Mouse (Mus musculus): ENCODE results near the gene Pip4k2c. TPM values are rescaled to one million over a fixed set of nuclear protein-coding genes. Genes with fewer than 3 reads are reported as not detected.
A peak's percentile ranks its signal among the peaks of the same experiment; 100 is the strongest.

Gene Pip4k2c
- polyA plus RNA-seq, 1 experiment from 2014 or later: 17.3 TPM

- ATAC-seq: no peak
These were observed 24.9 kb downstream of the Pip4k2c start for GRCm38 (mm10) chr10:127186451-127186850.

GRCm38 (mm10) chr10:127185506-127185905 lies 25.9 kb downstream of the Pip4k2c start:
- Histone ChIP-seq H3K9me3 (no peaks in the 10 kb centered on the region), H3K27ac (no peak overlapping the region), H3K27me3 (peaks cover 19% of the 10 kb centered on the region), H3K9ac (replicated peaks) (no peak overlapping the region), H3K4me3 (replicated peaks) (no peak overlapping the region), H3K36me3 (peaks cover 8% of the 10 kb centered on the region; the same call in 1 of the 2 replicates), H3K4me2 (replicated peaks) (no peak overlapping the region), H3K4me1 (replicated peaks) (peaks cover 49% of the 10 kb centered on the region)
- ATAC-seq: no peak
- WGBS: 83% methylated on average over 15 of the region's 15 CpGs

More at GRCm38 (mm10) chr10:127186451-127186850, 24.9 kb downstream of the Pip4k2c start:
- Histone ChIP-seq H3K27ac (no peak overlapping the region), H3K4me2 (replicated peaks) (no peak overlapping the region), H3K9ac (replicated peaks) (no peak overlapping the region), H3K9me3 (no peaks in the 10 kb centered on the region), H3K36me3 (peaks cover 17% of the 10 kb centered on the region), H3K27me3 (peaks cover 9% of the 10 kb centered on the region), H3K4me1 (replicated peaks) (peaks cover 50% of the 10 kb centered on the region), H3K4me3 (replicated peaks) (no peak overlapping the region)
- 89% methylated on average over 1 of the region's 1 CpGs for WGBS

- Histone ChIP-seq H3K4me2 (replicated peaks) (no peak overlapping the region), H3K4me3 (replicated peaks) (no peak overlapping the region), H3K9me3 (no peaks in the 10 kb centered on the region), H3K27me3 (peaks cover 23% of the 10 kb centered on the region), H3K9ac (replicated peaks) (no peak overlapping the region), H3K27ac (no peak overlapping the region), H3K4me1 (replicated peaks) (peaks cover 49% of the 10 kb centered on the region), H3K36me3 (peaks cover 7% of the 10 kb centered on the region; the same call in 1 of the 2 replicates)
- WGBS: 72% methylated on average over 9 of the region's 9 CpGs
- ATAC-seq: no peak
These were observed 26.3 kb downstream of the Pip4k2c start for GRCm38 (mm10) chr10:127185101-127185500.

- Histone ChIP-seq H3K36me3 (peaks cover 7% of the 10 kb centered on the region; the same call in 1 of the 2 replicates), H3K4me1 (replicated peaks) (peaks cover 40% of the 10 kb centered on the region), H3K27ac (no peak overlapping the region), H3K4me2 (replicated peaks) (peak overlapping the region; percentile 29), H3K9me3 (no peaks in the 10 kb centered on the region), H3K27me3 (peaks cover 36% of the 10 kb centered on the region), H3K4me3 (replicated peaks) (no peak overlapping the region), H3K9ac (replicated peaks) (peak overlapping the region; percentile 47; the same call in 1 of the 2 replicates)
- ATAC-seq: no peak
- 13% methylated on average over 20 of the region's 20 CpGs for WGBS
These were observed 27.6 kb downstream of the Pip4k2c start for GRCm38 (mm10) chr10:127183759-127184158.

GRCm38 (mm10) chr10:127182624-127183023 lies 28.8 kb downstream of the Pip4k2c start:
- Histone ChIP-seq H3K4me1 (replicated peaks) (peaks cover 44% of the 10 kb centered on the region), H3K27ac (no peak overlapping the region), H3K9ac (replicated peaks) (no peak overlapping the region), H3K27me3 (peaks cover 47% of the 10 kb centered on the region), H3K9me3 (no peaks in the 10 kb centered on the region), H3K4me2 (replicated peaks) (no peak overlapping the region), H3K4me3 (replicated peaks) (no peak overlapping the region), H3K36me3 (peaks cover 7% of the 10 kb centered on the region; the same call in 1 of the 2 replicates)
- WGBS: 96% methylated on average over 4 of the region's 4 CpGs
- ATAC-seq: no peak

- Histone ChIP-seq H3K27me3 (peaks cover 57% of the 10 kb centered on the region), H3K9ac (replicated peaks) (no peak overlapping the region), H3K4me2 (replicated peaks) (no peak overlapping the region), H3K9me3 (no peaks in the 10 kb centered on the region), H3K27ac (no peak overlapping the region), H3K4me1 (replicated peaks) (peaks cover 43% of the 10 kb centered on the region), H3K4me3 (replicated peaks) (no peak overlapping the region), H3K36me3 (peaks cover 2% of the 10 kb centered on the region; the same call in 1 of the 2 replicates)
- 64% methylated on average over 6 of the region's 6 CpGs for WGBS
- ATAC-seq: no peak
These were observed 29.8 kb downstream of the Pip4k2c start for GRCm38 (mm10) chr10:127181566-127181965.

- H3K27ac ChIP-seq: no peak overlapping the region
- H3K4me2 ChIP-seq (replicated peaks): peak overlapping the region; percentile 46; the same call in 1 of the 2 replicates
- H3K4me3 ChIP-seq (replicated peaks): peak overlapping the region; percentile 16
- WGBS: 6% methylated on average over 3 of the region's 3 CpGs
- H3K9ac ChIP-seq (replicated peaks): no peak overlapping the region
- H3K9me3 ChIP-seq: no peaks in the 10 kb centered on the region
- peaks cover 43% of the 10 kb centered on the region for H3K4me1 ChIP-seq (replicated peaks)
- no peaks in the 10 kb centered on the region for H3K36me3 ChIP-seq
- peaks cover 65% of the 10 kb centered on the region for H3K27me3 ChIP-seq
- no peak for ATAC-seq
These were observed 30.7 kb downstream of the Pip4k2c start for GRCm38 (mm10) chr10:127180695-127181047.

- ATAC-seq: no peak
- 1% methylated on average over 34 of the region's 34 CpGs for WGBS
- Histone ChIP-seq H3K4me2 (replicated peaks) (peak within 1 kb of the TSS; percentile 46), H3K27me3 (peaks cover 67% of the 10 kb centered on the region), H3K4me1 (replicated peaks) (peaks cover 43% of the 10 kb centered on the region), H3K9me3 (no peaks in the 10 kb centered on the region), H3K27ac (no peak within 1 kb of the TSS), H3K36me3 (no peaks in the 10 kb centered on the region), H3K9ac (replicated peaks) (peak within 1 kb of the TSS; percentile 56; the same call in 1 of the 2 replicates), H3K4me3 (replicated peaks) (peak within 1 kb of the TSS; percentile 16)
These were observed 31.3 kb downstream of the Pip4k2c start, which contains the start of gene Slc26a10 for GRCm38 (mm10) chr10:127179871-127180694. Gene Slc26a10 (minus strand): TSS chr10:127180645.

- H3K4me2 ChIP-seq (replicated peaks): peak overlapping the region; percentile 45
- H3K9ac ChIP-seq (replicated peaks): no peak overlapping the region
- H3K4me3 ChIP-seq (replicated peaks): peak overlapping the region; percentile 25
- no peak overlapping the region for H3K27ac ChIP-seq
- peaks cover 72% of the 10 kb centered on the region for H3K27me3 ChIP-seq
- peaks cover 27% of the 10 kb centered on the region for H3K4me1 ChIP-seq (replicated peaks)
- WGBS: 4% methylated on average over 41 of the region's 41 CpGs
- no peaks in the 10 kb centered on the region for H3K9me3 ChIP-seq
- 0 out of 2 replicates have a peak, but pooled peaks cover 3% of the 10 kb centered on the region for H3K36me3 ChIP-seq
- no peak for ATAC-seq
These were observed 32.9 kb downstream of the Pip4k2c start for GRCm38 (mm10) chr10:127178286-127179027.

GRCm38 (mm10) chr10:127177719-127178118 lies 33.7 kb downstream of the Pip4k2c start:
- Histone ChIP-seq H3K9ac (replicated peaks) (no peak overlapping the region), H3K4me3 (replicated peaks) (peak overlapping the region; percentile 25), H3K4me1 (replicated peaks) (peaks cover 25% of the 10 kb centered on the region), H3K4me2 (replicated peaks) (peak overlapping the region; percentile 45), H3K27me3 (peaks cover 68% of the 10 kb centered on the region), H3K27ac (no peak overlapping the region), H3K36me3 (0 out of 2 replicates have a peak, but pooled peaks cover 8% of the 10 kb centered on the region), H3K9me3 (no peaks in the 10 kb centered on the region)
- 1% methylated on average over 23 of the region's 23 CpGs for WGBS
- peak; percentile 62 for ATAC-seq

GRCm38 (mm10) chr10:127177235-127177634 lies 34.1 kb downstream of the Pip4k2c start:
- Histone ChIP-seq H3K9me3 (no peaks in the 10 kb centered on the region), H3K36me3 (peaks cover 10% of the 10 kb centered on the region; the same call in 1 of the 2 replicates), H3K4me2 (replicated peaks) (peak overlapping the region; percentile 45; the same call in 1 of the 2 replicates), H3K9ac (replicated peaks) (no peak overlapping the region), H3K27me3 (peaks cover 69% of the 10 kb centered on the region), H3K4me1 (replicated peaks) (peaks cover 25% of the 10 kb centered on the region), H3K27ac (no peak overlapping the region), H3K4me3 (replicated peaks) (peak overlapping the region; percentile 25; the same call in 1 of the 2 replicates)
- 0 out of 2 replicates have a peak, but pooled peaks have one; percentile 6 for ATAC-seq
- WGBS: 22% methylated on average over 9 of the region's 9 CpGs

GRCm38 (mm10) chr10:127176756-127177155 lies 34.6 kb downstream of the Pip4k2c start:
- WGBS: 7% methylated on average over 7 of the region's 7 CpGs
- H3K4me3 ChIP-seq (replicated peaks): no peak overlapping the region
- H3K36me3 ChIP-seq: peaks cover 15% of the 10 kb centered on the region
- ATAC-seq: no peak
- no peak overlapping the region for H3K4me2 ChIP-seq (replicated peaks)
- H3K4me1 ChIP-seq (replicated peaks): peaks cover 25% of the 10 kb centered on the region
- no peak overlapping the region for H3K27ac ChIP-seq
- no peaks in the 10 kb centered on the region for H3K9me3 ChIP-seq
- peaks cover 72% of the 10 kb centered on the region for H3K27me3 ChIP-seq
- H3K9ac ChIP-seq (replicated peaks): no peak overlapping the region
